Mouse (Mus musculus): ENCODE data around the gene Ddb1.
A peak's percentile ranks its signal among the peaks of the same experiment; 100 is the strongest.
"Not testable (repeated sequence)": the region's sequence is repeated elsewhere in the genome, so short reads cannot be mapped to it uniquely, and the experiment has no call there.

Ddb1 gene

GRCm38 (mm10) chr19:10605293-10605900 lies at the start of gene Ddb1, which contains the start of gene Tkfc:
Gene Ddb1, plus strand, starts transcription at chr19:10605327.
Gene Tkfc, minus strand, starts transcription at chr19:10605654.
- peak; percentile 99 for DNase-seq

DNA sequence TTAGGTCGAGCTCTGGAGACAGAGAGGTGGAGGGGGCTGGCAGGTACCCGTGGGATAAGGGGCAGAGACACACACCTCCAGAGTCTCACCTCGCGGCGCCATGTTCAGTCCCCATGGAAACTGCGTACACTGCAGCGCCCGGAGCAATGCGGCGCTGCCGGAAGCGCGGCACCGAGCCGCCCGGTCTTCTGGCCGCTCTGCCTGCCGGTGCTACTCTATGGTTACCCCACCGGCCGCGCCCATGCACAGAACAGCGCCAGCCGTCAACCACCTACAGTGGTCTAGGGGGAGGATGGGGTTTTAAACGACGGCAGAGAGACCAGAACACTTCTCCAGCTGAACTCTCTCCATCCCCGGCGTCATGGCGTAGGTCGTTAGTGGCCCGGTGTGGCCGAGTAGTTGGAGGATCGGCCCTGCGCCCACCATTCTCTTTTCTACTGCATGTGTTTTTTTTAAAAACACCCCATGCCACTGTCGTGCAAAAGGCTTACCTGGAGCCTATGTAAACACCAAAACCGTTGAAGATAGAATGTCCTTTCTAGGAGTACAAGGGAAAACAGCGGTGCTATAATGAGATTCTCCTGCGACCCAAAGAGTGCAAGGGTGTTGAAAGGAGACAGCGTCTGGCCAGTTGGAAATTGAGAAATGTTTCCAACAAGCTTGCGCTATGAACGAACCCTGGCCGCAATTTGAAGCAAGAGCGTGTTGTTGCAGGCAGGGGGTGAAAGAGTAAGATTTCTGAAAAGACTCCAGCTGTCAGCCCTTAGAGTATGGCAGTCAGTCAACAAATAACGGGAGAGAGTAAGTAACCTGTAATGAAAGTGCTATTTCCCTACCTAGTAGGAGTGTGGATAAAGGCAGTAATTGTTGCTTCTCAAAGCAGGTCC lies 49.3 kb upstream of the Ddb1 start, which contains the start of gene Tmem216:
Gene Tmem216 (minus strand): TSS at position 615 of the 887 bp plus-strand sequence.
- DNase-seq: peak; percentile 91

GRCm38 (mm10) chr19:10557001-10557400 lies 48.1 kb upstream of the Ddb1 start:
- no peak for DNase-seq

GRCm38 (mm10) chr19:10557430-10557829 lies 47.7 kb upstream of the Ddb1 start:
- no peak for DNase-seq

GRCm38 (mm10) chr19:10557837-10558375 lies 47.2 kb upstream of the Ddb1 start:
- not testable (repeated sequence) for DNase-seq

DNA sequence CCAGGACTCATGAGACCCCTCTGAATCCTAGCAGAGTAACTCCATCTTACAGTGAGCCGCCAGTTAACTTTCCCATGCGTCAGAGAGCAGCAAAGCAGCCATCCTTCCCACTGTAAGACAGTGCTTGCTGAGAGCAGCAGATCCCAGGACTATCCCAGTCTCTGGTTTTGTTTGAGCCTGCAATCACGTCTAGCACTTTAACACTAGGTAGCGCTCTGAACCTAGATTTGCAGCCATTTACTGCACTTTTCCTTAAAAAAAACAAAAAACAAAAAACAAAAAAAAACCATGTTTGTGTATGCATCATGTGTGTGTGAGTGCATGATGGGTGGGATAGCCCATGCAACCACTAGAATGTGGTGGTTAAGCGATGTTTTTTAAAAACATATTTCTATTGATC lies 45.0 kb upstream of the Ddb1 start:
- peak; percentile 43 for DNase-seq

- peak; percentile 41 for DNase-seq
Observed at GRCm38 (mm10) chr19:10561558-10562314, 43.4 kb upstream of the Ddb1 start.

- DNase-seq: no peak
Observed at GRCm38 (mm10) chr19:10562351-10562750, 42.8 kb upstream of the Ddb1 start.

DNA sequence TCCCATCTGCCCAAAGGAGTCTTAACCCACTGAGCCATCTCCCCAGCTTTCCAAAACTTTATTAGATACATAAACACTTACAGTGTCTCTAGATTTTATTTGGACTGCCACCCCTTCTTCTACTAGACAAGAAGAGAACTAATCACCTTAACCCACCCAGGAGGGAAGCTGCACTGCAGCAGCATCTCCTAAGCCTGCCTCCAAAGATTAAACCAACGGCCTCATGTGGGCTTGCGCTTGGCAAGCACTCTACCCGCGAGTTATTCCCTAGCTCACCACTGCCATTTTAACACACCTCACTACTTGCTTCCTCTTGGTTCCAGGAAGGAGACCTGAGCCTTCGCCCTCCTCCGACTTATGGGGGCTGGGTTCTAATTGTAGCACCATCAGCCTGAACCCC lies 40.8 kb upstream of the Ddb1 start:
- no peak for DNase-seq

DNA sequence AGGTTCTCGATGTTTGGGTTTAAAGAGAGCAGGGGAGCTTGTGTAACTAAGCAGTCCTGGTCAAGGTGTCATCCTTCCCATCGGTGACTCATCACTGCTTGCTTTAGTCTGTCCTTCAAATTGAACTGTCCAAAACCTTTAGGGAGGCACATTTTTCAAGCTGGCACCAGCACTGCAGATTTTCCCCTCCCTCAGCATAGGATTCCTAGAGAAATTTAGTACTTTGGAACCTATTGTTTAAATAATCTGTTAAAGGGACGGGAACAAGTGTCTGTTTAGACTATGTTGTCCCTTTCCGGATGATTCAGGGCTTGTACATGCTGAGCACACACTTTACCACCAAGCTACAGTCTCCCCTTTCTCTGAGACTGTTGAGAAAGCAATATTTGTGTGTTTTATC lies 39.9 kb upstream of the Ddb1 start:
- DNase-seq: no peak

GRCm38 (mm10) chr19:10569627-10570026 lies 35.5 kb upstream of the Ddb1 start:
- no peak for DNase-seq

GRCm38 (mm10) chr19:10576690-10577561 lies 28.2 kb upstream of the Ddb1 start, which contains the start of the genes Cyb561a3 and Tmem138:
Gene Cyb561a3, plus strand, starts transcription at chr19:10577172.
Gene Tmem138, minus strand, starts transcription at chr19:10577362.
- DNase-seq: peak; percentile 95

GRCm38 (mm10) chr19:10580102-10580501 lies 25.0 kb upstream of the Ddb1 start:
- no peak for DNase-seq

DNA sequence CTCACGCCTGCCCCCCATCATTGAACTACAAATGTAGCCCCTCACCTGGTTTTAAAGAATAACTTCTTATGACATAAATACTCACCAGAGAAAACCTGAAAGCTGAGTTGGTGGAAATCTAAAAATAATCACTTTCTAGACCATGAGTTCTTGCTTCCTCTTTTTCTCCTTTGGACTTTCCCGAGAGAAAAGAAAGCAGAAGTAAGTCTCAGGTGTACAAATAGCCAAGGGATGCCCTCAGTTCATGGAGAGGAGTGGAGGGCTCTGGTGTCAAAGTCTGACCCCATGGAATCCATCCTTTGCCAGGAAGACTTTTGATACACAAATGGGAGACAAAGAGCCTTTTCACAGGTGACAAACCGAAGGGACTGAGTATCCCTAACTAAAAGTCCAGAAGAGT lies 24.4 kb upstream of the Ddb1 start:
- no peak for DNase-seq

- no peak for DNase-seq
Observed at GRCm38 (mm10) chr19:10581984-10582383, 23.1 kb upstream of the Ddb1 start.

DNA sequence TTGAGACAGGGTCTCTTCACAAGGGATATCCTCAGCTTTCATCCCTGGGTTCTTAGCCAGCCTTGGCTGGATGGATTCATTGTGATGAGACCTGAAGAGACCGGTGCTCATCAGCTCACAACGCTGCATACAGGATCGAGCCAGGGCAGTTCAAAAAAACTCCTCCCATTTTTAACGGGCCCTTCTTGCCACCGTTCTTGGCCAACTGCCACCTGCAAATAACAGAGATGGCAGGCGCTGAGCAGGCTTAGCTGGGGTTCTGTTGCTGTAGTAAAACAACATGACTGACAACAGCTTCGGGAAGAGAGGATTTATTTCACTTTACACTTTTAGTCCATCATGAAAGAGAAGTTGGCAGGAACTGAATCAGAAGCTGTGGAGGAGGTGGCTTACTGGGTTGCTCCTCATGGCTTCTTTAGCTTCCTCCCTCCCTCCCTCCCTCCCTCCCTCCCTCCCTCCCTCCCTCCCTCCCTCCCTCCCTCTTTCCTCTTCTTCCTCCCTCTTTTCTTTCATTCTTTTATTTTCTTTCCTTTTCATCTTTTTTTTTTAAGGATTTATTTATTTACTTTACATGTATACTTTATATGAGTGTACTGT lies 21.5 kb upstream of the Ddb1 start:
- DNase-seq: no peak

DNA sequence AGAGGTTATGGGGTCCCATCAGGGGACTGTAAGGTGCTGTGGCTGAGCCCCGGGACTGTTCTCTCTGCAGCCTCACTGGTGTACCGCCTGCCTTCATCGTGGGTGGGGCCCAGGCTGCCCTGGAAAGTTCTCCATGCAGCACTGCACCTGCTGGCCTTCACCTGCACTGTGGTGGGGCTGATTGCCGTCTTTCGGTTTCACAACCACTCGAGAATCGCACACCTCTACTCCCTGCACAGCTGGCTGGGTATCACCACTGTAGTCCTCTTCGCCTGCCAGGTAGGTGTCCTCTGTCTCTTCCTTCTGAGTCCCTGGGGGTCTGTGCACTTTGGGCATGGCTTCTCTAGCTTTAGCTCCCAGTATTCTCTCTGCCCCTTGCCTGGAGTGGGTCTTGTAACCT lies 20.0 kb upstream of the Ddb1 start:
- DNase-seq: no peak

DNA sequence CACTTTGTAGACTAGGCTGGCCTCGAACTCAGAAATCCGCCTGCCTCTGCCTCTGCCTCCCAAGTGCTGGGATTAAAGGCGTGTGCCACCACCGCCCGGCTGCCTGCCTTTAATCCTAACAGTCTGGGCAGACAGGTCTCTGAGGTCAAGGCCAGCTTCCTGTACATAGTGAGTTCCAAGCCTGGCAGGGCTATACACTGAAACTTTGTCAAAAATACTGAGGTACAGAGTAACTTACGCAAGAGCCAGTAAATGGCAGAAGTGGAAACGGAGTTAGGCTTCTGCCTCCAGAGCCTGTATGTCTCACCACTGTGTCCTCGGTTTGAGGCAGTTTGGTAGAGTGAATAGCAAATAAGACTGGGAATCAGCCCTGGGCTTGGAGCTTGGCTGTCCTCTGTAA lies 17.9 kb upstream of the Ddb1 start:
- no peak for DNase-seq

- no peak for DNase-seq
Observed at GRCm38 (mm10) chr19:10589127-10589857, 15.8 kb upstream of the Ddb1 start.

GRCm38 (mm10) chr19:10590301-10590700 lies 14.8 kb upstream of the Ddb1 start:
- no peak for DNase-seq

Measured in kidney, postnatal 14 days (tissue).